Mouse (Mus musculus): ENCODE data around the gene Crb1.

DNA sequence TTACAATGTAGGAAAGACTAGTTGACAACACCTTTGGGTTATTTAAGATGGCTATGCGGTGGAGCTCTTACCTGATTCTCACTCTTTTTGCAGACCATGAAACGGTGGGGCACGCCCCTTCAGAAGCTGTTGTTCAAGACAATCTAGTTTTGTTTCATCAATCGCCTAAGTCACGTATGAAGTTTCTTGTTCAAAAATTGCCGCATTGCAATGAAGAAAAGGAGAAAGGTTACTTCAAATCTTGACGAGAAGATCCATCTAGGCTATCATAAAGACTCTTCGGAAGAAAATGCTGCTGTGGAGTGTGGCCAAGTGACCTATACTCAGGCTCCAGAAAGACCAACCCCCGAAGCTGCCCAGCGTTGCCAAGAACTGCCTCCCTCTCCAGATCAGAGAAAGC, 46.0 kb upstream of the Crb1 start:
- no peak for TF ChIP-seq CTCF (IDR thresholded peaks at IDR 0.05; ENCODE audit: low read depth)
- TF ChIP-seq EP300 (IDR thresholded peaks at IDR 0.05; ENCODE audit: low read depth): no peak

Data from liver, embryonic 14.5 days (tissue).